Mouse (Mus musculus): ENCODE data around the gene Mad1l1.

The Mad1l1 gene

GRCm38 (mm10) chr5:140221016-140221650 lies 100.2 kb downstream of the Mad1l1 start:
- in situ Hi-C loops (cut with MboI, MseI) = no loop called here

GRCm38 (mm10) chr5:140219252-140219651 lies 102.1 kb downstream of the Mad1l1 start:
- in situ Hi-C loops (cut with MboI, MseI) = no loop called here

- in situ Hi-C loops (cut with MboI, MseI) = no loop called here
Measured at GRCm38 (mm10) chr5:140217900-140218299, 103.5 kb downstream of the Mad1l1 start.

GRCm38 (mm10) chr5:140217083-140217482 lies 104.3 kb downstream of the Mad1l1 start:
- in situ Hi-C loops (cut with MboI, MseI) = no loop called here

- in situ Hi-C loops (cut with MboI, MseI) = no loop called here
Measured at GRCm38 (mm10) chr5:140215471-140216087, 105.8 kb downstream of the Mad1l1 start.

- in situ Hi-C loops (cut with MboI, MseI) = no loop called here
Measured at GRCm38 (mm10) chr5:140213001-140213400, 108.4 kb downstream of the Mad1l1 start.

GRCm38 (mm10) chr5:140210417-140211184 lies 110.8 kb downstream of the Mad1l1 start:
- in situ Hi-C loops (cut with MboI, MseI) = no loop called here

GRCm38 (mm10) chr5:140208743-140209409 lies 112.5 kb downstream of the Mad1l1 start:
- in situ Hi-C loops (cut with MboI, MseI) = no loop called here

- in situ Hi-C loops (cut with MboI, MseI) = no loop called here
Measured at GRCm38 (mm10) chr5:140206726-140207703, 114.3 kb downstream of the Mad1l1 start.

GRCm38 (mm10) chr5:140205991-140206390 lies 115.4 kb downstream of the Mad1l1 start:
- in situ Hi-C loops (cut with MboI, MseI) = no loop called here

GRCm38 (mm10) chr5:140204465-140204864 lies 116.9 kb downstream of the Mad1l1 start:
- in situ Hi-C loops (cut with MboI, MseI) = no loop called here

- in situ Hi-C loops (cut with MboI, MseI) = no loop called here
Measured at GRCm38 (mm10) chr5:140204037-140204436, 117.3 kb downstream of the Mad1l1 start.

GRCm38 (mm10) chr5:140202451-140202850 lies 118.9 kb downstream of the Mad1l1 start:
- in situ Hi-C loops (cut with MboI, MseI) = no loop called here

- in situ Hi-C loops (cut with MboI, MseI) = no loop called here
Measured at GRCm38 (mm10) chr5:140201566-140201965, 119.8 kb downstream of the Mad1l1 start.

- in situ Hi-C loops (cut with MboI, MseI) = no loop called here
Measured at GRCm38 (mm10) chr5:140201109-140201508, 120.2 kb downstream of the Mad1l1 start.

- in situ Hi-C loops (cut with MboI, MseI) = loop anchor here (5.0 kb wide), 1 partner anchor 95 kb away; no protein-coding TSS in a partner anchor
Measured at GRCm38 (mm10) chr5:140197705-140198104, 123.6 kb downstream of the Mad1l1 start.

GRCm38 (mm10) chr5:140196446-140196845 lies 124.9 kb downstream of the Mad1l1 start:
- in situ Hi-C loops (cut with MboI, MseI) = loop anchor here (5.0 kb wide), 1 partner anchor 96 kb away; no protein-coding TSS in a partner anchor

- in situ Hi-C loops (cut with MboI, MseI) = no loop called here
Measured at GRCm38 (mm10) chr5:140194173-140194572, 127.2 kb downstream of the Mad1l1 start.

GRCm38 (mm10) chr5:140191539-140191938 lies 129.8 kb downstream of the Mad1l1 start:
- in situ Hi-C loops (cut with MboI, MseI) = no loop called here

GRCm38 (mm10) chr5:140186351-140186750 lies 135.0 kb downstream of the Mad1l1 start:
- in situ Hi-C loops (cut with MboI, MseI) = no loop called here

GRCm38 (mm10) chr5:140185757-140186156 lies 135.6 kb downstream of the Mad1l1 start:
- in situ Hi-C loops (cut with MboI, MseI) = no loop called here
